Mouse (Mus musculus) lung, postnatal 0 days (tissue): ENCODE measurements around the gene Il1a. TPM values are rescaled to one million over a fixed set of nuclear protein-coding genes. Genes with fewer than 3 reads are reported as not detected.

Source experiments
- ATAC-seq: fragments of 200-750 bp; cut with Nextera tagmentation; 2 replicates; pipeline ENCODE4 v1.8.0; 2017; ENCODE audit warnings: moderate library complexity
- DNase-seq: peaks from one replicate; pipeline ENCODE4 v3.0.0-alpha.2; 2016; ENCODE audit warnings: low spot score
- H3K27ac ChIP-seq: fragments of 300-500 bp; sonication (generic); 2 replicates; pipeline ENCODE4 v1.5.1; 2014; ENCODE audit warnings: antibody characterized with exemption, mild to moderate bottlenecking, low read length, mixed read lengths
- H3K27me3 ChIP-seq: fragments of 300-500 bp; sonication (generic); replicated peaks from 2 replicates; pipeline ENCODE4 v1.6.1; 2014; ENCODE audit warnings: low read length, mixed read lengths; ENCODE audit not compliant: insufficient read depth
- H3K36me3 ChIP-seq: fragments of 300-500 bp; sonication (generic); 2 replicates; pipeline ENCODE4 v1.6.1; 2014; ENCODE audit warnings: low read length, mixed read lengths; ENCODE audit not compliant: insufficient read depth
- H3K4me1 ChIP-seq: fragments of 300-500 bp; sonication (generic); 2 replicates; pipeline ENCODE4 v1.6.1; 2014; ENCODE audit warnings: antibody characterized with exemption, low read depth, low read length, mixed read lengths; ENCODE audit not compliant: insufficient read depth
- H3K4me2 ChIP-seq: fragments of 300-500 bp; sonication (generic); replicated peaks from 2 replicates; pipeline ENCODE4 v1.6.1; 2014; ENCODE audit warnings: low read depth, mild to moderate bottlenecking, low read length, moderate library complexity, mixed read lengths
- H3K4me3 ChIP-seq: fragments of 300-500 bp; sonication (generic); 2 replicates; pipeline ENCODE4 v1.5.1; 2014; ENCODE audit warnings: low read depth, low read length
- H3K9ac ChIP-seq: fragments of 300-500 bp; sonication (generic); replicated peaks from 2 replicates; pipeline ENCODE4 v1.6.1; 2014; ENCODE audit warnings: low read depth, mild to moderate bottlenecking
- H3K9me3 ChIP-seq: fragments of 300-500 bp; sonication (generic); 2 replicates; pipeline ENCODE4 v1.6.1; 2016; ENCODE audit warnings: low read length, mixed read lengths
- CTCF ChIP-seq: IDR thresholded peaks from 2 replicates; pipeline ENCODE4 v1.5.1; 2016; ENCODE audit warnings: antibody characterized with exemption, mild to moderate bottlenecking
- EP300 ChIP-seq: IDR thresholded peaks from 2 replicates; pipeline ENCODE4 v1.6.1; 2016; ENCODE audit warnings: antibody characterized with exemption, mild to moderate bottlenecking, control low read depth
- WGBS: fragments of 180-500 bp; shearing (Covaris S2); extraction: QIAGEN DNeasy Blood & Tissue Kit; methylation state at CpG from one replicate; pipeline ENCODE4 v1.1.7; 2014; 5-methylcytosine and 5-hydroxymethylcytosine counted together
- polyA plus RNA-seq: library from polyadenylated mRNA; unstranded; fragments of >200 nt; fragmentation: Nextera tagmentation; extraction: Ambion mirVana; gene quantifications from 2 replicates; pipeline ENCODE4 v1.2.1, GENCODE M21; 2015

Il1a gene
- polyA plus RNA-seq, 1 experiment from 2014 or later, result 0.66 TPM

DNA sequence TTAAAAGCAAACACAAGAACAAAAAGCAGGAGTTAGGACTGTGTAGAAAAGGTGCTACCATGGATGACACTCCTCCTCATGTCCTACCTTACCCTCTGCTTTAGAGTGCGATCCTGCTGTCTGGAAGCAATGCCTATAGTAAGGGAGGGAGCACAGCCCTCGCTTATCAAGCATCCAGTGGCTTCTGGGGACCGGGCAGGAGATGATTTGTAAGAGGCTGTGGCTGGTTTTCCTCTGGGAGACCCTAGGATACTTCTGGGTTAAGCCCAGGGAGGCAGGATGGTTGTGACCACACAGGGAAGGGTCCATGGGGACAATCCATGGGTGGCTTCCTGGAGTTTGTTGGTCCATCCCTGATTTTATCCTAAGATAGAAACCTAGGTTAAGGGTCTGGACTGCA lies 49.1 kb downstream of the Il1a start:
- H3K36me3 ChIP-seq, result no peaks in the 10 kb centered on the region
- no peak overlapping the region for H3K4me2 ChIP-seq
- no peak overlapping the region for H3K4me3 ChIP-seq
- ATAC-seq (no peak), DNase-seq (no peak)
- no peak for TF ChIP-seq CTCF
- no peak for TF ChIP-seq EP300
- no peaks in the 10 kb centered on the region for H3K9me3 ChIP-seq
- 68% methylated on average over 3 of the region's 3 CpGs for WGBS
- H3K4me1 ChIP-seq, result no peaks in the 10 kb centered on the region
- H3K27me3 ChIP-seq, result no peaks in the 10 kb centered on the region
- no peak overlapping the region for H3K27ac ChIP-seq
- no peak overlapping the region for H3K9ac ChIP-seq

GRCm38 (mm10) chr2:129258475-129259211 lies 51.1 kb downstream of the Il1a start:
- Histone ChIP-seq H3K9ac (no peak overlapping the region), H3K27ac (no peak overlapping the region), H3K4me2 (no peak overlapping the region), H3K4me3 (no peak overlapping the region), H3K4me1 (no peaks in the 10 kb centered on the region), H3K27me3 (no peaks in the 10 kb centered on the region), H3K9me3 (no peaks in the 10 kb centered on the region), H3K36me3 (no peaks in the 10 kb centered on the region)
- WGBS, result 29% methylated on average over 7 of the region's 7 CpGs
- ATAC-seq, result peak; percentile 58
- TF ChIP-seq CTCF (peak; percentile 97), EP300 (no peak)
- peak; percentile 92 for DNase-seq

DNA sequence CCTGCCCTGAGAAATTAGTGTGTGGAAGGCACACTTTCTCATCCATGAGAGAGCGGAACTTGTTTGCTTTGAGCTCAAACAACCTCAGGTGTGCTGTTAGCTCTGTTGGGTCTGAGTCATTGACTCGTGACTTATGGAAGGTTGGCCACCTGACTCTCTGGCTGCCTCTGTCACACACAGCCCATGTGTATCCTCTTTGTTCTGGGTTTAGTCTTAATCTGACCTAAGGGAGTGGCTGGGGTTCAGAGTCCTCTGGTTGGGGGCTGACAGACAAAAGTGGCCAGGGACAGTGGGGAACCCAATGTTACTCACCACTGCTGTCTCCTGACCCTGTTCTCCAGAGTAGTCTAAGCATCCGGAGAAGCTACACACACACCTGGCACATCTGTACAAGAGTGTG lies 51.7 kb downstream of the Il1a start:
- 77% methylated on average over 3 of the region's 3 CpGs for WGBS
- no peak for DNase-seq

DNA sequence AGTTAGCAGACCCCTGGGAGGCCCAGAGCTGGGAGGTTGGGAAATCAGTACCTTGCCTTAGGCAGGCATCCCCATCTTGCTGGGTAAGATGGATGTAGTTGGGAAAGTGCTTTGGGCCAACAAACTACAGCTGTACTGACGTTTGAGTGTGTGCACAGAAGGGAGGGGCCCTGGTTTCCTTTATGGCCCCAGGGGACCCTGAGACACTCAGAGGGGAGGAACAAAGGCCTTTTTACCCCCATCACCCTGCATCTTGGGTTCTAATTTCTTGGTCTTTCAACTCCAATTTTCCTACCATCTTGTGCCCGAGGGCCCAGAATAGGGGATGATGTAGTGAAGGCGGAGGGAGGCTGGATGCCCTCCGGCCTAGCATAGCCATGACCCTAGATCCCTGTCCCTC lies 53.8 kb downstream of the Il1a start:
- ATAC-seq, result no peak
- no peak for DNase-seq
- H3K4me2 ChIP-seq, result no peak overlapping the region
- no peaks in the 10 kb centered on the region for H3K36me3 ChIP-seq
- H3K9ac ChIP-seq, result no peak overlapping the region
- WGBS, result 69% methylated on average over 4 of the region's 4 CpGs
- H3K9me3 ChIP-seq, result no peaks in the 10 kb centered on the region
- H3K4me1 ChIP-seq, result no peaks in the 10 kb centered on the region
- H3K27ac ChIP-seq, result no peak overlapping the region
- no peaks in the 10 kb centered on the region for H3K27me3 ChIP-seq
- no peak overlapping the region for H3K4me3 ChIP-seq
- TF ChIP-seq CTCF (no peak), EP300 (no peak)

More for the DNA sequence above, 51.7 kb downstream of the Il1a start:
- no peak for TF ChIP-seq CTCF
- TF ChIP-seq EP300, result no peak
- no peak overlapping the region for H3K4me3 ChIP-seq
- H3K9me3 ChIP-seq, result no peaks in the 10 kb centered on the region
- H3K4me2 ChIP-seq, result no peak overlapping the region
- no peak for ATAC-seq
- no peaks in the 10 kb centered on the region for H3K27me3 ChIP-seq
- no peak overlapping the region for H3K27ac ChIP-seq
- H3K4me1 ChIP-seq, result no peaks in the 10 kb centered on the region
- H3K9ac ChIP-seq, result no peak overlapping the region
- no peaks in the 10 kb centered on the region for H3K36me3 ChIP-seq

GRCm38 (mm10) chr2:129254076-129254475 lies 55.7 kb downstream of the Il1a start:
- DNase-seq (no peak), ATAC-seq (no peak)
- 56% methylated on average over 2 of the region's 2 CpGs for WGBS
- Histone ChIP-seq H3K4me1 (no peaks in the 10 kb centered on the region), H3K27ac (no peak overlapping the region), H3K36me3 (no peaks in the 10 kb centered on the region), H3K4me3 (no peak overlapping the region), H3K9me3 (no peaks in the 10 kb centered on the region), H3K4me2 (no peak overlapping the region), H3K9ac (no peak overlapping the region), H3K27me3 (no peaks in the 10 kb centered on the region)
- TF ChIP-seq CTCF, result no peak
- no peak for TF ChIP-seq EP300

DNA sequence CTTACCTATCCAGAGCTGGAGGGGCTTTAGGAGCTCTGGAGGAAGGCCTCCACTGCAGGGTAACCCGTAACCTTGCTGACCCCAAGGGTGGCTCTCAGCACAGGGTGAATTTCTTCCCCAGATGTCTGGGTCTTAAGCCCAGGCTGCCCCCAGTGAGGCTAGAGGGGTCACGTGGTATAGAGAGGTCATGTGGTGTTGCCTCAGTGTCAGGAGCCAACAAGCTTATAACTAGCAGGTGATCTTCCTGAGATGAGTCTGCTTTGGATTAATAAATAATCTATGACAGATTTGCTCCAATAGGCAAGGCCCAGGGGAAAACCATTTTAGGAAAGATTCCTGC lies 56.2 kb downstream of the Il1a start:
- DNase-seq (no peak), ATAC-seq (no peak)
- H3K9me3 ChIP-seq, result no peaks in the 10 kb centered on the region
- no peaks in the 10 kb centered on the region for H3K36me3 ChIP-seq
- 70% methylated on average over 2 of the region's 2 CpGs for WGBS
- no peaks in the 10 kb centered on the region for H3K27me3 ChIP-seq
- TF ChIP-seq CTCF (no peak), EP300 (no peak)
- no peak overlapping the region for H3K27ac ChIP-seq
- H3K4me2 ChIP-seq, result no peak overlapping the region
- H3K4me3 ChIP-seq, result no peak overlapping the region
- no peak overlapping the region for H3K9ac ChIP-seq
- H3K4me1 ChIP-seq, result no peaks in the 10 kb centered on the region
